Mouse (Mus musculus) yolk sac, embryonic 10.5 days (tissue): ENCODE measurements around the gene Gjd3.

Experiments
- DNase-seq: peaks from one replicate; pipeline ENCODE4 v3.0.0-alpha.2; 2017; ENCODE audit warnings: low spot score

Gjd3 gene

GRCm38 (mm10) chr11:98981289-98981996 is 1.4 kb downstream of the Gjd3 start:
- DNase-seq = no peak

DNA sequence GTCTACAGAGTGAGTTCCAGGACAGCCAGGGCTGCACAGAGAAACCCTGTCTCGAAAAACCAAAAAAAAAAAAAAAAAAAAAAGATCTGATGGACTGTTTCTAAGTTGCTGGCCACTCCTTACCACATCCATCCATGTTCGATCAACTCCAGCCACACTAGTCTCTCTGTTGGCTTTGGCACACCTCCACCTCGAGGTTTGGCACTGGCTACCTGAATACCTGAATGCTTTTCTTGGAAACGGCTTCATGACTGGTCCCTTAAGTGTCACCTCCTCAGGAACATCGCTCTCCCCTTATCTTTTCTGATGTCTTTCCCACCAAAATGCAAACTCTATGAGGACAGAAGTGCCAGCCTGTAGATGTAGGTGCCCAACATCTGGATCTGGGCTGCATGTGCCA is 3.5 kb downstream of the Gjd3 start:
- DNase-seq = no peak

GRCm38 (mm10) chr11:98978526-98979148 is 4.2 kb downstream of the Gjd3 start:
- no peak for DNase-seq

DNA sequence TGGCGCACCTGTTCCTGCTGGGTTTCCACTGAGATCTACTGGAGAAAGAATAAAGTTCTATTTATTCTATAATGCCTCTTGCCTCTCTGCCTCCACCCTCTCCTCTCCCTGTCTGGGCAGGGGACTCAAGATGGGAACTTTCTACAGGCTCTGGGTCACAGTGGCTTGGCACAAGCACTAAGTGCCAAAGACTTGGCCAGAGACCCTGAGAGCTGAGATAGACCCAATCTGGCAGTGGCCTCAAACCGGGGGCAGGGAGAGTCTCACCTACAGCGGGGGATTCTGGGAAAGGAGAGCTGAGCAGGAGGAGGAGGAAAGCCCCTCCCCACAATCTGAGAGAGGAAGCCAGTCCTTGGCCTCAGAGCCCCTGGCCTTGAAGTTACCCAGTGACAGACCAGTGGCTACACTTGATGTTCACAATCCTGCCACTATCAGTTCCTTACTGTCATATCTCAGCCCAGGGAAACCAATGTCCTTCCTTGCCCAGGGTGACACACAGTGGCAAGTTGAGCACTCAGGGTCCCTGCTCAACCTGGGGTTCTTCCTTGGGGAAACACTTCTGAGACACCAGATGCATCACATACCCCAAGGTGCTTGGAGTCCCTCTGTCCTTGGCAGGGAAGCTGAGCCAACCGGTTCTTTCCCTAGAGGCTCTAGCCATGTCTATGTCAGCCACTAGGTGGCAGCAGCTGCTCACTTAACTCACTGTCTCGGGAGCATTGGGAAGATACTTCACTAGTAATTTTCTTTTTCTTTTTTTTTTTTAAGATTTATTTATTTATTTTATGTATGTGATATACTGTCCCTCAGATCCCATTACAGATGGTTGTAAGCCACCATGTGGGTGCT is 7.7 kb downstream of the Gjd3 start:
- no peak for DNase-seq

GRCm38 (mm10) chr11:98974213-98974612 is 8.6 kb downstream of the Gjd3 start:
- DNase-seq = no peak

DNA sequence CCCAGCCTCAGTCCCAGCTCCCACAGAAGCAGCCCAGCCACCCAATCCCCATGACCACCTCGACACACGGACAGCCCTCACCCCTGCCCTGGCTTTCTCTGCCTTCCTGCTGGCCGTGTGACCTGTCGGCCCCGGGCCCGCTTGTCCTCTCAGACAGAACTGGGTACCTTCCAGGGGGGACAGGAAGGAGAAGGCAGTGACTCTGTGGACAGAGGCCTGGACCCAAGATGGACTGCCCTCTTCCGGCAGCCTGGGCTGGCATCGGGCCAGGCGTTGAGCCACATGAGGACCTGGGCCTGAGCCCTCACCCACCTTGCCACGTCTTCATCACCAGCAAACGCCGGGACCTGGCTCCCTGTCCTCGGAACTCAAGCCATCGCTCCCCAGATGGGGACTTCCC is 9.2 kb downstream of the Gjd3 start:
- no peak for DNase-seq

DNA sequence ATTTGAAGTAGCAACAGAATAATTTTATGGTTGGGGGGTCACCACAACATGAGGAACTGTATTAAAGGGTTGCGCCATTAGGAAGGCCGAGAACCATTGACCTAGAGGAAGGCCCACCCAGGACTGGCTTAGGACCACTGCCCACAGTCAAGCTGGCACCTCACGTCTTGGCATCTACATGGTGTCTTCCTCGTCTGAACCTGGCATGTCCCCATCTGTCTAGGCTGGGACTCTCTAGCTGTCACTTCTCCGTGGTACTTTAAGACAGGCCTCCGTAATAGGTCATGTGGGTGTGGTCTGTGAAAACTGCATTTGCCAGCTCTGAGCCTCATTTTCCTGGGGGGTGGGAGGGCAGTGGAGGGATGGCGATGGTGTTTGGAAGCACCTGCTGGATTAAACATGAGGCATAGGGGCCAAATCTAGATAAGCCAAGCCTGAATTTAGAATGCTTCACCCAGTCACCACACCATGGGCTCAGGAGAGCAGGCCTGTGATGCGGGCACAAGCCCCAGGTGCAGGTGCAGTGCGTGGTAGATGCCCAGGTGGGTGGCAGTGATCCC is 9.9 kb downstream of the Gjd3 start:
- no peak for DNase-seq

DNA sequence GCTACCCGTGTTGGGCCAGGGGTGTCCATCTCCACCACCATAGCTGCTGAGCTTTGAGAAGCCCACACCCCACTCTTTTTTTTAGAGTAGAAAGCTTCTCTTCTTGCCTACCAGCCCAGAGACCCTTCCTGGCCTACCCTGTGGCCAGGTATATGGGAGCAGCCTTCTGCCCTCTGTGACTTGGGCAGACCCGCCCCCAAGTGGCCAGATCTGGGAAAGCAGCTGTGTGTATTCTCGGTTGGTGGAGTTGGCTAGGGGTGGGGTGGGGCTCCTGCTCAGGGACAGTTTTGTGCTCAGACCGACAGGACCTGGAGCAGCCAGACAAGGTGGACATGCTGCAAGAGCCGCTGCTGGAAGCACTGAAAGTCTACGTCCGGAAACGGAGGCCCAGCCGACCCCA is 10.6 kb downstream of the Gjd3 start:
- DNase-seq = peak; percentile 79

DNA sequence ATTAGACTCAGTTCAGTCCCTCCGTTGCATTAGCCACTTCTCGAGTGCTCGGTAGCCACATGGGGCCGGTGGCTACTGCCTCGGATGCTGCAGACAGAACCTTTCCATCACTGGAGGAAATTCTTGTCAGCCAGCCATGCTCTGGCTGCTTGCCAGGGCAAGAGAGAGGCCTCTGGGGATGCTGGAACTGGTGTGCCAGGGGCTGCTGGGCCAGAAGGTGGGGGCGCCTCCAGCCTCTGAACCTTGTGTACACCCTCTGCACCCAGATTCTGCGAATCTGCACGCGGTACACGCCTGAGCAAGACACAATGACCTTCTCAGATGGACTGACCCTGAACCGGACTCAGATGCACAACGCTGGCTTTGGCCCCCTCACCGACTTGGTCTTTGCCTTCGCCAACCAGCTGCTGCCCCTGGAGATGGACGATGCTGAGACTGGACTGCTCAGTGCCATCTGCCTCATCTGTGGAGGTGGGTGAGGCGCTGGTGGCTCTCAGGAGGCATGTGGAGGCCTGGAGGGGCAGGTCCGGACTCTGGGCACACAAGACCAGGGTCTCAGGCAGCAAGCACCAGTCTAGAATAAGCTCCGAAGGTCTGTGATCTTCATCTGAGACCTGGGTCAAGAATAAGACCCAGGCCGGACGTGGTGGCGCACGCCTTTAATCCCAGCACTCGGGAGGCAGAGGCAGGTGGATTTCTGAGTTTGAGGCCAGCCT is 11.3 kb downstream of the Gjd3 start:
- DNase-seq = no peak

- DNase-seq = no peak
Measured at GRCm38 (mm10) chr11:98970191-98970925, 12.5 kb downstream of the Gjd3 start.

- DNase-seq = no peak
Measured at GRCm38 (mm10) chr11:98969496-98969927, 13.3 kb downstream of the Gjd3 start.

- DNase-seq = no peak
Measured at GRCm38 (mm10) chr11:98968716-98969495, 13.9 kb downstream of the Gjd3 start.

- DNase-seq = no peak
Measured at GRCm38 (mm10) chr11:98968079-98968478, 14.7 kb downstream of the Gjd3 start.

DNA sequence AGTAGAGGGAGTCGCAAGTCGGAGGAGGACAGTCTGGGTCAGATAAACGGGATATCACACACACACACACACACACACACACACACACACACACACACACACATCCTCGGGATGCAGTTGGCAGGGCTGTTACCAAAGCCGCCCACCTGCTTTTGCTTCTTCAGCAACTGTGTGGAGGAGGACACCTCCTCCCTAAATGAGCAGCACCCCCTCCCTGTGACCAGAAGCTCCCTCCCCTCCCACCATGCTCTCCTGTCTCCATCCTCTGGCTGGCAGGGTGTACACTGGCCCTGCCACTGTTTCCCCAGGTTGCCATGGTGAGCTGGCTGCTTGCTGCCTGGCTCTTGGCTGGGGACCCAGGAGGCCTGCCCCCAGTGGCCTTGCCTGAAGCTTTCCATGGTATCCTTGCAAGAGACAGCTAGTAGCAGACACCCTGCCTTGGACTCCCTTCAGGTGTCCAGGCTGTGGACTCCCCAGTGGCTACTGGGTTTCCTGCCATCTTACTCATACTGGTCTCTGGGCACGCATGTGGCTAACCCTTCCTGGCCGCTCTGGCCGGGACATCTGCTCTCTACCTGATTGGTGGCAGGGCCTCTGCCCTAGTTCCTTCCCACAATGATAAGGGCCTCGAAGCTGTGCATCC is 16.2 kb downstream of the Gjd3 start:
- no peak for DNase-seq

- no peak for DNase-seq
Measured at GRCm38 (mm10) chr11:98965416-98966077, 17.3 kb downstream of the Gjd3 start.

DNA sequence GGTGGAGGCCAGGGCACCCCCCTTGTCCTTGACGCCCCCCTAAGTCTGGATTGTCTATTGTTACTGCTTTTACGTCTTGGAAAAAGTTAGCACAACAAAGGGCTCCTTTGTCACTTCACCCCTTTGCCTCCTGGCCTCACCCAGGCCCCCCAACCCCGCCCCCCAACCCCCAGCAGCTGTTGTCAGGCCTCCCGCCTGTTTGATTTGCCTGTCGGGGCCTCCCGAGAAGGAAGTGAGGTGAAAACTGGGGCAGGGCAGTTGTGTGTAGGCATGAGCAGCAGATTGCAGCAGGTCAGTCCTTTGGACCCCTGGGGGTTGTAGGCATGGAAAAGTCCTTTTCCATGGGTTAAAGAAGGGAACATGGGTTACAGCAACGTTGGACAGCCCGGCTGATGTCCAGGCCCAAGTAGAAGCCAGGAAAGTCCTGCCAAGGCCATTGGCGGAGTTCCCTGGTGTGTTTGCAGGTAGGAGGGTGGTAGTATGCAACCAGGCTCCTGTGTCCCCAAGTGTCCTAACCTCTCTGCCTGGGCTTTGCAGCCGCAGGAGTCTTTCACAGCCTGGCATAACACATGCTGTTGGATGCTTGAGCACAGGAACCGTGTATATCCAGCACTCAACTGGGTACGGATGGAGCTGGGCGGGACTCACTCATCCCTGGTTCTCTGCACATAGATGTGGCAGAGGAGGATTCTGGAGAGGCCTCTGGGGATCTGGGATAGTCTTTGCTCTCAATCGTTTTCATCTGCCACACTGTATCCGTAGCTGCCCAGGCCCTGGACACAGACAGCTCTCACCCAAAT is 18.0 kb downstream of the Gjd3 start:
- DNase-seq = no peak

- no peak for DNase-seq
Measured at GRCm38 (mm10) chr11:98964201-98964615, 18.6 kb downstream of the Gjd3 start.

DNA sequence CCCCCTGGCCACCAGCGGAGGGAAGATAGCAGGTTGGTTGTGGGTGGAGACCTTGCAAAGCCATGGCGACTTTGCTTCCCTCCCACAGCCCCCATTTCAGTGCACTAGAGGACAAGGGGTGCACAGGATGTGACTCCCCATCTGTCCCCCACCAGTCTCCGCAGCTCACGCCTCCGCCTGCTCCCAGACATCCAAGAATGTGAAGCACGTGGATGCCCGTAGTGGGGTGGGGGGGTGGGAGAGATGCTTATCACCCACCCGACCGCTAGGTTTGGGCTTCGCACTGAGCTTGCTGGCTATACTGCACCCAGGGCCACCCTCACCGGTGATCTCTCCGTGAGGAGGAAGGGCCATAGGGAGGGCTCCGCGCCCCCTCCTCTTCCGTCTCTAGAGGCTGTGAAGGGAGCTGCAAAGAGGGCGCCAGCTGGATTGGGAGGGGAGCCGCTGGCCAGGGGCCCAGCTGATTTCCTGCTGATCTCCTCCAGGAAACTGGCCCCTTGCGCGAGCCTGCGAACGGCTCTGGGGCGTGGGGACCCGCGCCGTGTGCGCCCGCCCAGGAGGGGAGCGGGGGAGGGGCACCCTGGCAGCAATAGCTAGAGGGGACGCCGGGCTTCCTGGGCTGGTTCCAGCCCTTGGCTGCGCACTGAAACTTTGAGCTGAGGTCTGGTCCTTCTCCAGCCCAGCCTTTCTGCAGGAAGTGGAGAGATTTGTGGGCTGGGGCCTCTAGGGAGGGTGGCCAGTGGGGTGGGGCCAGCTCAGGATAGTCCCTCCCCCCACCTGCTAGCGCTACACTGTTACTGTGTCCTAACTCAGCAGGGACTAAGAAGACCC is 19.4 kb downstream of the Gjd3 start:
- peak; percentile 87 for DNase-seq
